ENCODE assay signal across 22 mouse cellular contexts in genomic region chr16:34269642-34270041, GRCm38 (mm10).
A peak's percentile ranks its signal among the peaks of the same experiment; 100 is the strongest.
DNase-seq lines count a peak whose midpoint lies in the region; ATAC-seq and TF ChIP-seq lines count a peak whose summit lies in the region.
"Had no signal": no experiment of that assay in that cellular context is flagged by ENCODE, and none has a peak within 500 bp of the region (broad histone marks: within the 10 kb centered on the region; RNA-seq: fewer than 3 reads in every experiment).

No protein-coding gene starts in this region.

- peak; percentile 63 for DNase-seq in liver, adult 2 months (ENCODE audit: extremely low read depth, low read depth, low spot score)
- no peak for DNase-seq in liver, embryonic 11.5 days (ENCODE audit: low spot score)
- peak; percentile 15 to 35 for DNase-seq in heart, postnatal 10 days
- no peak for DNase-seq in urinary bladder, postnatal 36 days (ENCODE audit: low spot score in 2 of 2)
- DNase-seq: adrenal gland, postnatal 10 days; cerebellum, adult 2 months; gastrocnemius, postnatal 36 days; kidney, adult 9 months; kidney, postnatal 4 days; left cerebral cortex, postnatal 4 days; right cerebral cortex, postnatal 14 days had no signal

- no peak overlapping the region for H3K9ac ChIP-seq in forebrain, embryonic 16.5 days (replicated peaks; ENCODE audit: low read depth, low read length)
- H3K9ac ChIP-seq in forebrain, embryonic 15.5 days (replicated peaks), result no peak overlapping the region
- H3K9ac ChIP-seq in liver, adult 2 months (ENCODE audit: low read depth, low read length), result no peak overlapping the region
- H3K9ac ChIP-seq in liver, embryonic 11.5 days (ENCODE audit: low read depth, low read length), result no peak overlapping the region
- H3K9ac ChIP-seq: embryonic facial prominence, embryonic 13.5 days; hindbrain, embryonic 12.5 days; liver, embryonic 12.5 days; lung, embryonic 15.5 days; neural tube, embryonic 12.5 days had no signal

- peaks cover 3% of the 10 kb centered on the region for H3K4me1 ChIP-seq in forebrain, embryonic 16.5 days (replicated peaks; ENCODE audit: control insufficient read depth, insufficient read depth, low read length)
- no peaks in the 10 kb centered on the region for H3K4me1 ChIP-seq in forebrain, embryonic 15.5 days
- H3K4me1 ChIP-seq in liver, adult 2 months (ENCODE audit: control insufficient read depth, insufficient read depth, low read length), result no peaks in the 10 kb centered on the region
- H3K4me1 ChIP-seq in liver, embryonic 11.5 days (replicated peaks; ENCODE audit: control insufficient read depth, insufficient read depth, low read length), result no peaks in the 10 kb centered on the region
- peaks cover 11% of the 10 kb centered on the region for H3K4me1 ChIP-seq in cortical plate, adult 2 months (ENCODE audit: control insufficient read depth, insufficient read depth, low read length)
- H3K4me1 ChIP-seq: embryonic facial prominence, embryonic 13.5 days; forebrain, embryonic 10.5 days; hindbrain, embryonic 12.5 days; liver, embryonic 12.5 days; neural tube, embryonic 12.5 days had no signal

- intact Hi-C loops in heart, postnatal 10 days (cut with DNase I), result no loop called here

- ATAC-seq in forebrain, embryonic 16.5 days, result 0 out of 2 replicates have a peak, but pooled peaks have one; percentile 33
- no peak for ATAC-seq in forebrain, embryonic 15.5 days (replicated peaks)
- no peak for ATAC-seq in liver, embryonic 11.5 days (replicated peaks; ENCODE audit: low FRiP score)
- ATAC-seq in cerebellum, adult (ENCODE audit: insufficient number of reproducible peaks, low FRiP score, low TSS enrichment), result no peak
- ATAC-seq: inflammation-experienced regulatory T-cells, adult 6 months; liver, embryonic 12.5 days had no signal

- no peak for TF ChIP-seq POLR2A in liver, adult 2 months (IDR thresholded peaks at IDR 0.05; ENCODE audit: extremely low read depth, insufficient read depth, low read length)
- no peak for TF ChIP-seq POLR2A in cortical plate, adult 2 months (IDR thresholded peaks at IDR 0.05; ENCODE audit: extremely low read depth, insufficient read depth, low read length)

- no peaks in the 10 kb centered on the region for H3K9me3 ChIP-seq in forebrain, embryonic 16.5 days (ENCODE audit: control insufficient read depth, low read length)
- H3K9me3 ChIP-seq in forebrain, embryonic 15.5 days, result no peaks in the 10 kb centered on the region
- H3K9me3 ChIP-seq in liver, embryonic 11.5 days (ENCODE audit: control insufficient read depth, low read length), result no peaks in the 10 kb centered on the region
- H3K9me3 ChIP-seq: embryonic facial prominence, embryonic 13.5 days; forebrain, embryonic 10.5 days; hindbrain, embryonic 12.5 days; liver, embryonic 12.5 days; lung, embryonic 15.5 days; neural tube, embryonic 12.5 days had no signal

- H3K27ac ChIP-seq in forebrain, embryonic 16.5 days (ENCODE audit: low read length), result 0 out of 2 replicates have a peak overlapping the region, but pooled peaks have one; percentile 1
- no peak overlapping the region for H3K27ac ChIP-seq in forebrain, embryonic 15.5 days (replicated peaks)
- no peak overlapping the region for H3K27ac ChIP-seq in liver, adult 2 months (replicated peaks; ENCODE audit: insufficient read depth, low read depth, low read length)
- no peak overlapping the region for H3K27ac ChIP-seq in liver, embryonic 11.5 days (ENCODE audit: low read depth, low read length)
- H3K27ac ChIP-seq in cortical plate, adult 2 months (ENCODE audit: insufficient read depth, low read length), result peak overlapping the region; percentile 56
- H3K27ac ChIP-seq: embryonic facial prominence, embryonic 13.5 days; forebrain, embryonic 10.5 days; hindbrain, embryonic 12.5 days; liver, embryonic 12.5 days; lung, embryonic 15.5 days; neural tube, embryonic 12.5 days had no signal

- no peak overlapping the region for H3K4me2 ChIP-seq in forebrain, embryonic 16.5 days (ENCODE audit: low read length)
- H3K4me2 ChIP-seq in forebrain, embryonic 15.5 days (replicated peaks), result no peak overlapping the region
- no peak overlapping the region for H3K4me2 ChIP-seq in liver, embryonic 11.5 days
- H3K4me2 ChIP-seq: embryonic facial prominence, embryonic 13.5 days; hindbrain, embryonic 12.5 days; liver, embryonic 12.5 days; lung, embryonic 15.5 days; neural tube, embryonic 12.5 days had no signal

- H3K27me3 ChIP-seq in forebrain, embryonic 16.5 days (replicated peaks; ENCODE audit: control insufficient read depth, insufficient read depth, low read length), result no peaks in the 10 kb centered on the region
- H3K27me3 ChIP-seq in forebrain, embryonic 15.5 days, result no peaks in the 10 kb centered on the region
- no peaks in the 10 kb centered on the region for H3K27me3 ChIP-seq in liver, adult 2 months (ENCODE audit: control insufficient read depth, insufficient read depth, low read length)
- no peaks in the 10 kb centered on the region for H3K27me3 ChIP-seq in liver, embryonic 11.5 days (replicated peaks; ENCODE audit: control insufficient read depth, insufficient read depth, low read length)
- H3K27me3 ChIP-seq: embryonic facial prominence, embryonic 13.5 days; hindbrain, embryonic 12.5 days; liver, embryonic 12.5 days; lung, embryonic 15.5 days; neural tube, embryonic 12.5 days had no signal

- H3K4me3 ChIP-seq in forebrain, embryonic 16.5 days (replicated peaks; ENCODE audit: low read length), result no peak overlapping the region
- no peak overlapping the region for H3K4me3 ChIP-seq in forebrain, embryonic 15.5 days
- no peak overlapping the region for H3K4me3 ChIP-seq in liver, adult 2 months (ENCODE audit: insufficient read depth, low read depth, low read length)
- H3K4me3 ChIP-seq in liver, embryonic 11.5 days (ENCODE audit: low read depth, low read length), result no peak overlapping the region
- H3K4me3 ChIP-seq in cortical plate, adult 2 months (ENCODE audit: insufficient read depth, low read length), result no peak overlapping the region
- H3K4me3 ChIP-seq: embryonic facial prominence, embryonic 13.5 days; forebrain, embryonic 10.5 days; hindbrain, embryonic 12.5 days; liver, embryonic 12.5 days; lung, embryonic 15.5 days; neural tube, embryonic 12.5 days had no signal

- no peaks in the 10 kb centered on the region for H3K36me3 ChIP-seq in forebrain, embryonic 16.5 days (ENCODE audit: control insufficient read depth, insufficient read depth)
- H3K36me3 ChIP-seq in forebrain, embryonic 15.5 days, result no peaks in the 10 kb centered on the region
- H3K36me3 ChIP-seq in liver, adult 2 months (ENCODE audit: control insufficient read depth, insufficient read depth, low read length), result no peaks in the 10 kb centered on the region
- no peaks in the 10 kb centered on the region for H3K36me3 ChIP-seq in liver, embryonic 11.5 days (ENCODE audit: control insufficient read depth, insufficient read depth, low read length)
- H3K36me3 ChIP-seq: embryonic facial prominence, embryonic 13.5 days; forebrain, embryonic 10.5 days; hindbrain, embryonic 12.5 days; liver, embryonic 12.5 days; lung, embryonic 15.5 days; neural tube, embryonic 12.5 days had no signal

- TF ChIP-seq CTCF in liver, adult 2 months (IDR thresholded peaks at IDR 0.05; ENCODE audit: low read depth, low read length), result no peak
- no peak for TF ChIP-seq CTCF in cortical plate, adult 2 months (IDR thresholded peaks at IDR 0.05; ENCODE audit: extremely low read depth, insufficient read depth, low read length)

- H3K79me2 ChIP-seq in liver, adult 2 months (ENCODE audit: control insufficient read depth, insufficient read depth, low read length), result no peaks in the 10 kb centered on the region

- 60% methylated on average over 8 of the region's 8 CpGs for WGBS in forebrain, embryonic 16.5 days
- 67% methylated on average over 8 of the region's 8 CpGs for WGBS in forebrain, embryonic 15.5 days
- WGBS in liver, adult 2 months, result 34% methylated on average over 8 of the region's 8 CpGs
- WGBS in liver, embryonic 11.5 days, result 82% methylated on average over 8 of the region's 8 CpGs

Comparison
In these comparisons a context has a peak if more than half of its experiments do, and no peak if none do; other contexts are left out.
1. H3K27ac ChIP-seq: peak in forebrain, embryonic 16.5 days (single experiment) and cortical plate, adult 2 months (single experiment); none in forebrain, embryonic 15.5 days (single experiment), liver, adult 2 months (single experiment) and liver, embryonic 11.5 days (single experiment).
2. DNase-seq: peak in liver, adult 2 months (single experiment) and heart, postnatal 10 days (2 of 2); none in liver, embryonic 11.5 days (single experiment) and urinary bladder, postnatal 36 days (0 of 2).